Mouse (Mus musculus) gastrocnemius, adult 8-10 months (tissue): ENCODE data around the gene Picalm. TPM values are rescaled to one million over a fixed set of nuclear protein-coding genes. Genes with fewer than 3 reads are reported as not detected.
"Not testable (repeated sequence)": the region's sequence is repeated elsewhere in the genome, so short reads cannot be mapped to it uniquely, and the experiment has no call there.

Experiments
- DNase-seq, 2 experiments: peaks; one replicate each; pipeline ENCODE4 v3.0.0; 2022; ENCODE audit warnings: low spot score in 2 of 2
- total RNA-seq, 4 experiments: library from RNA; stranded (reverse); gene quantifications; 2 replicates each; pipeline ENCODE4 v1.2.4; 2022

Picalm gene
- total RNA-seq, 4 experiments from 2014 or later = 64.1 to 79.4 (median 77.9) TPM

GRCm38 (mm10) chr7:90131831-90132241 is 1.8 kb downstream of the Picalm start:
- DNase-seq = no peak

GRCm38 (mm10) chr7:90132322-90132721 is 2.3 kb downstream of the Picalm start:
- no peak for DNase-seq

- no peak for DNase-seq
Observed at GRCm38 (mm10) chr7:90136736-90137135, 6.7 kb downstream of the Picalm start.

- DNase-seq = no peak
Observed at GRCm38 (mm10) chr7:90138359-90138758, 8.3 kb downstream of the Picalm start.

GRCm38 (mm10) chr7:90140290-90140689 is 10.3 kb downstream of the Picalm start:
- DNase-seq = no peak

GRCm38 (mm10) chr7:90144275-90144674 is 14.3 kb downstream of the Picalm start:
- DNase-seq = no peak

- no peak for DNase-seq
Observed at GRCm38 (mm10) chr7:90144971-90145370, 15.0 kb downstream of the Picalm start.

GRCm38 (mm10) chr7:90145376-90145775 is 15.4 kb downstream of the Picalm start:
- DNase-seq = no peak

- no peak for DNase-seq
Observed at GRCm38 (mm10) chr7:90145897-90146296, 15.9 kb downstream of the Picalm start.

DNA sequence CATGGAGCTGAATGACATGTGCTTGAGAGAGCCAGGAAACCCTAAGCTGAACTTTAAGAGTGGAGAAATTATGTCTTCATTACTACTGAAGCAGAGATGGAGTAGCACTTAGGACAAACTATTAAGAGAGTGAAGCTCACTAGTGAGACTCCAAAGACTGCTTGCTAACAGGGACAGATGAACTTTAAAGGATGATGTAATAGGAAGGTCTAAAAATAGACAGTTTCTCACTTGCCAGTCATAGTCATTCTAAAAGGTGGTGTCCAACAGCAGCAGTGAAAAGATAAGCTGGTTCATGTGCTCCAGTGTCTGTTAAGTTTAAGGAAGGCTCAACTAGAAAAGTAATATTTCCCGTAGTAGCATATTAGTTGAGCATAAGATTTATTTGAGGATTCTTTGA is 16.3 kb downstream of the Picalm start:
- DNase-seq = no peak

DNA sequence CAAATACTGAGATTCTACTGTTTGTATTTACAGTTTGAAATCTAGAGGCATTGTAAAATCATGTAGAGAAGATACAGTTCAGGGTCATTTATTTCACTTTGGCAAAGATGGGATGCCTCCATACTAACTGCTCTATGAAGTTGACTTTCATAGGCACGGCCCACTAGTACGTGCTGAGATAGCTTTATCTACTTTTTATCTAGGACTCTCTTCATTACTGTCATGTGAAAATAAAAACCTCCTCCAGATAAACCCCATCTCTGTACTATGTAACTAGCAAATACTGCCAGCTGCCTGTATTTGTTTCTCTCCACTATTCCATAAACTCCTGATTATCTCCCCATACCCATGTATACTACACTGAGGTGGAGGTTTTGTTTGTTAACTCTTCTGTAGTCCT is 18.0 kb downstream of the Picalm start:
- no peak for DNase-seq

DNA sequence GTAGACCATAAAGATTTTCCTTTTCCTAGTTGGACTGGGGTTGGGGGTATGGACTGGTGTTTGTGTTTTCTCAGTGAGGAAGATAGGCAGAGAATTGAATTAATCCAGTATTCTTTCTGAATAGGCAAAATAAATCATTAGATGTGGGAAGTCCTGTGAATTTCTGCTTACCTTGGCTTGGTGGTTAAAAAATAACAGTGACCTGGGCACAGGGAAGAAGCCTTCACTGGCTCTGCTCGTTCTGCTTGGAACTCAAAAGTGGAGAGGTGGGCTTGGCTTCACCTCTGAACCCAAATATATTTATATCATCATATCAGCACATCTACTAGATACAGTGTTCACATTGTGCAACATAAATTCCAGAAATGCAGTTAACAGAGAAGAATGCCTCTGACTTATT is 18.5 kb downstream of the Picalm start:
- no peak for DNase-seq

DNA sequence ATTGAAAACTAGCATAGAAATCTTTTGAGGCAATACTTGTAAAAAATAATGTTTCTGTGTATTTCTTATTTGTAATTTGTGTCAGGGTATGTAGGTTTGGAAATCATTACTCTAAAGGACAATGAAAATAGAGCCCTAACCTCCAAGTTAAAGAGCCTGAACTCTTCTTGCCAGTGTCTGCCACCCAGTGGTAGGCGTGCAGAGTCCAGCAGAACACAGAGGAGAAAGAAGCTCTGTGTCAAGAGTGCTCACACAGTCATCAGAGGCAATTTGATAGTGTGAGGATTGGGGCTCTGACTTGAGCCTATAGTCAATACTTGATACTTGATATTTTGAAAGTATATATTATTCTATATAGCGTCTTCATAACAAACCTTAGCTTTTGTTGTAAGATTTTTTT is 20.3 kb downstream of the Picalm start:
- peak; percentile 28 to 48 for DNase-seq

DNA sequence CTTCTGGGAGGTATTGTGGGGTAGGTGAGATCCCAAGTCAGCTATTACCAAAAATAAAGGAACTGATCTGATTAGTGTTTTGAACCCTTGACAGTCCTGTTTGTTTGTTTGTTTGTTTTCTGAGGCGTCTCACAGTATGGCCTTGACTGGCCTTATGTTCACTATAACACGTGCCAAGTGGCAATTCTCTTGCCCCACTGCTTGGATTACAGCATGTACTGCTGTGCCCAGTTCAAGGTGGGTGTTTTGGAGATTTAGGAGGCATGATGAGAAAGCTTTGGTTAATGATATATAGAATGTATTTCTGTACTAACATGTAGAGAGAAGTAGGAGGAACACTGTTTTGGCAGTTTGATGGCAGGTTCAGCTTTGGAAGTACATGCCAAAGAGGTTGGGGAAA is 28.0 kb downstream of the Picalm start:
- DNase-seq = no peak

- DNase-seq = no peak
Observed at GRCm38 (mm10) chr7:90160598-90160997, 30.6 kb downstream of the Picalm start.

GRCm38 (mm10) chr7:90164276-90164675 is 34.3 kb downstream of the Picalm start:
- DNase-seq = no peak

- no peak for DNase-seq
Observed at GRCm38 (mm10) chr7:90165970-90166369, 36.0 kb downstream of the Picalm start.

- not testable (repeated sequence) for DNase-seq
Observed at GRCm38 (mm10) chr7:90167777-90168176, 37.8 kb downstream of the Picalm start.

GRCm38 (mm10) chr7:90173778-90174177 is 43.8 kb downstream of the Picalm start:
- DNase-seq = no peak

GRCm38 (mm10) chr7:90175576-90175975 is 45.6 kb downstream of the Picalm start:
- no peak for DNase-seq

- no peak for DNase-seq
Observed at GRCm38 (mm10) chr7:90180635-90181034, 50.6 kb downstream of the Picalm start.

GRCm38 (mm10) chr7:90200251-90200650 is 70.2 kb downstream of the Picalm start:
- DNase-seq = no peak

- DNase-seq = no peak
Observed at GRCm38 (mm10) chr7:90201877-90202465, 72.0 kb downstream of the Picalm start.

- no peak for DNase-seq
Observed at GRCm38 (mm10) chr7:90203914-90204313, 73.9 kb downstream of the Picalm start.
